8 mouse cellular contexts compared by ENCODE assay signal in genomic region chr1:74235938-74236589, GRCm38 (mm10). TPM values are rescaled to one million over a fixed set of nuclear protein-coding genes. Genes with fewer than 3 reads are reported as not detected.
DNase-seq lines count a peak whose midpoint lies in the region; ATAC-seq and TF ChIP-seq lines count a peak whose summit lies in the region.

TSS of gene Arpc2 (plus strand) at chr1:74236084.

- intact Hi-C loops in heart, adult 2 months (cut with DNase I), result loop anchor here (1.0 to 2.0 kb wide), 3 partner anchors 15 to 157 kb away; partner anchors contain the start of genes Aamp and Pnkd

- H3K4me3 ChIP-seq in embryonic facial prominence, embryonic 14.5 days (ENCODE audit: low read depth, low read length), result peak within 1 kb of the TSS; percentile 95
- H3K4me3 ChIP-seq in heart, adult 2 months, result peak within 1 kb of the TSS; percentile 86
- H3K4me3 ChIP-seq in limb, embryonic 13.5 days, result peak within 1 kb of the TSS; percentile 99
- peak within 1 kb of the TSS; percentile 96 for H3K4me3 ChIP-seq in midbrain, embryonic 16.5 days (ENCODE audit: low read depth, low read length)

- peak; percentile 99 for TF ChIP-seq POLR2A in heart, adult 2 months (IDR thresholded peaks at IDR 0.05; ENCODE audit: insufficient read depth, low read depth, low read length)

- ATAC-seq in embryonic facial prominence, embryonic 14.5 days (ENCODE audit: low read depth), result peak; percentile 93
- ATAC-seq in limb, embryonic 13.5 days (ENCODE audit: low FRiP score, low read depth), result peak; percentile 88
- ATAC-seq in midbrain, embryonic 16.5 days, result peak; percentile 94

- no peak for TF ChIP-seq CTCF in heart, adult 2 months (IDR thresholded peaks at IDR 0.05)

- no peaks in the 10 kb centered on the region for H3K27me3 ChIP-seq in embryonic facial prominence, embryonic 14.5 days (replicated peaks; ENCODE audit: control insufficient read depth, insufficient read depth, low read length)
- no peaks in the 10 kb centered on the region for H3K27me3 ChIP-seq in heart, adult 2 months (ENCODE audit: control insufficient read depth, insufficient read depth, low read length)
- no peaks in the 10 kb centered on the region for H3K27me3 ChIP-seq in limb, embryonic 13.5 days
- H3K27me3 ChIP-seq in midbrain, embryonic 16.5 days (ENCODE audit: control insufficient read depth, insufficient read depth, low read depth, low read length), result no peaks in the 10 kb centered on the region

- DNase-seq in 3T3-L1 (ENCODE audit: low read depth, low spot score), result peak; percentile 91
- peak; percentile 95 to 96 for DNase-seq in adrenal gland, postnatal 4 days (ENCODE audit: low spot score in 2 of 2)
- peak; percentile 96 for DNase-seq in embryonic facial prominence, embryonic 14.5 days (ENCODE audit: low spot score)
- DNase-seq in heart, adult 2 months, result peak; percentile 99 to 100
- peak; percentile 97 for DNase-seq in kidney, adult 8-10 months
- peak; percentile 93 to 98 for DNase-seq in spleen, postnatal 10 days (ENCODE audit: low spot score in 2 of 2)

- peak; percentile 82; the same call in 1 of the 2 replicates for TF ChIP-seq EP300 in heart, adult 2 months (IDR thresholded peaks at IDR 0.05; ENCODE audit: insufficient read depth, low read depth, low read length)

- H3K4me1 ChIP-seq in embryonic facial prominence, embryonic 14.5 days (ENCODE audit: control insufficient read depth, insufficient read depth, low read length), result peaks cover 32% of the 10 kb centered on the region
- peaks cover 12% of the 10 kb centered on the region for H3K4me1 ChIP-seq in heart, adult 2 months (ENCODE audit: control insufficient read depth, insufficient read depth, low read length)
- peaks cover 35% of the 10 kb centered on the region for H3K4me1 ChIP-seq in limb, embryonic 13.5 days
- peaks cover 34% of the 10 kb centered on the region for H3K4me1 ChIP-seq in midbrain, embryonic 16.5 days (ENCODE audit: control insufficient read depth, insufficient read depth, low read length)

- no peaks in the 10 kb centered on the region for H3K9me3 ChIP-seq in embryonic facial prominence, embryonic 14.5 days (ENCODE audit: control insufficient read depth, low read length)
- no peaks in the 10 kb centered on the region for H3K9me3 ChIP-seq in limb, embryonic 13.5 days
- no peaks in the 10 kb centered on the region for H3K9me3 ChIP-seq in midbrain, embryonic 16.5 days (replicated peaks; ENCODE audit: control insufficient read depth, low read length, poor library complexity, severe bottlenecking)

- H3K27ac ChIP-seq in embryonic facial prominence, embryonic 14.5 days (replicated peaks; ENCODE audit: low read depth, low read length), result peak within 1 kb of the TSS; percentile 88
- H3K27ac ChIP-seq in heart, adult 2 months, result peak within 1 kb of the TSS; percentile 97
- H3K27ac ChIP-seq in limb, embryonic 13.5 days, result peak within 1 kb of the TSS; percentile 91
- H3K27ac ChIP-seq in midbrain, embryonic 16.5 days (ENCODE audit: low read length), result peak within 1 kb of the TSS; percentile 94

- H3K79me2 ChIP-seq in heart, adult 2 months (replicated peaks; ENCODE audit: control insufficient read depth, insufficient read depth, low read length), result peaks cover 5% of the 10 kb centered on the region

- WGBS in embryonic facial prominence, embryonic 14.5 days, result 2% methylated on average over 50 of the region's 55 CpGs
- WGBS in heart, adult 2 months, result 3% methylated on average over 47 of the region's 55 CpGs
- under 1% methylated on average over 43 of the region's 55 CpGs for WGBS in limb, embryonic 13.5 days
- under 1% methylated on average over 53 of the region's 55 CpGs for WGBS in midbrain, embryonic 16.5 days

- peak within 1 kb of the TSS; percentile 90 for H3K4me2 ChIP-seq in embryonic facial prominence, embryonic 14.5 days (ENCODE audit: low read depth, low read length)
- peak within 1 kb of the TSS; percentile 89 for H3K4me2 ChIP-seq in limb, embryonic 13.5 days (replicated peaks)
- H3K4me2 ChIP-seq in midbrain, embryonic 16.5 days (ENCODE audit: low read length), result peak within 1 kb of the TSS; percentile 82

- no peaks in the 10 kb centered on the region for H3K36me3 ChIP-seq in embryonic facial prominence, embryonic 14.5 days (ENCODE audit: control insufficient read depth, insufficient read depth, low read length)
- peaks cover 28% of the 10 kb centered on the region for H3K36me3 ChIP-seq in heart, adult 2 months (ENCODE audit: control insufficient read depth, insufficient read depth, low read length)
- 0 out of 2 replicates have a peak, but pooled peaks cover under 1% of the 10 kb centered on the region for H3K36me3 ChIP-seq in limb, embryonic 13.5 days
- H3K36me3 ChIP-seq in midbrain, embryonic 16.5 days (ENCODE audit: control insufficient read depth, insufficient read depth, low read length), result no peaks in the 10 kb centered on the region

- peak within 1 kb of the TSS; percentile 91 for H3K9ac ChIP-seq in embryonic facial prominence, embryonic 14.5 days (ENCODE audit: low read depth, low read length)
- H3K9ac ChIP-seq in heart, adult 2 months (ENCODE audit: low read depth, low read length), result peak within 1 kb of the TSS; percentile 96
- H3K9ac ChIP-seq in limb, embryonic 13.5 days, result peak within 1 kb of the TSS; percentile 96
- peak within 1 kb of the TSS; percentile 97 for H3K9ac ChIP-seq in midbrain, embryonic 16.5 days (ENCODE audit: low read depth, low read length)

RNA-seq across cellular contexts. Expression of gene Arpc2, which starts in this region (rescaled TPM):
- 100 to 1,000 TPM; 198 to 205 TPM for total RNA-seq in adrenal gland, postnatal 4 days (2021)
- polyA plus RNA-seq in embryonic facial prominence, embryonic 14.5 days (2014; fragmentation: Nextera tagmentation; extraction: Ambion mirVana), result 341 and 347 TPM in 2 replicates
- total RNA-seq in heart, adult 2 months (2021), result 100 to 1,000 TPM; 130 to 132 TPM
- 85.5 and 111 TPM in 2 replicates for polyA plus RNA-seq in heart, adult 2 months (2012; rRNA removed)
- polyA plus RNA-seq in limb, embryonic 13.5 days (2015; fragmentation: Nextera tagmentation; extraction: Ambion mirVana), result 384 and 389 TPM in 2 replicates
- polyA plus RNA-seq in midbrain, embryonic 16.5 days (2015; fragmentation: Nextera tagmentation; extraction: Ambion mirVana), result 434 and 444 TPM in 2 replicates

Comparison
In these comparisons a context has a peak if more than half of its experiments do, and no peak if none do; other contexts are left out.
1. Peak in every context shown above with its lines: DNase-seq, ATAC-seq, H3K4me3 ChIP-seq and H3K27ac ChIP-seq.